Mouse (Mus musculus) ES-Bruce4 (cell line): Measurements from ENCODE around the gene Nrxn1. TPM values are rescaled to one million over a fixed set of nuclear protein-coding genes. Genes with fewer than 3 reads are reported as not detected.

Experiments
- H3K27ac ChIP-seq: 2 replicates; pipeline ENCODE4 v1.5.1; 2012; ENCODE audit warnings: low read length, inconsistent platforms; ENCODE audit not compliant: insufficient read depth
- H3K27me3 ChIP-seq: 2 replicates; pipeline ENCODE4 v1.6.1; 2012; ENCODE audit warnings: mild to moderate bottlenecking, low read length, inconsistent platforms; ENCODE audit not compliant: control insufficient read depth, poor library complexity, insufficient read depth, severe bottlenecking
- H3K36me3 ChIP-seq: 2 replicates; pipeline ENCODE4 v1.6.1; 2012; ENCODE audit warnings: inconsistent platforms, mild to moderate bottlenecking, low read length, moderate library complexity; ENCODE audit not compliant: control insufficient read depth, poor library complexity, insufficient read depth, severe bottlenecking
- H3K4me1 ChIP-seq: one replicate; pipeline ENCODE4 v1.8.1; 2011; ENCODE audit warnings: low read length; ENCODE audit not compliant: control insufficient read depth, insufficient read depth
- H3K4me3 ChIP-seq: 2 replicates; pipeline ENCODE4 v1.5.1; 2011; ENCODE audit warnings: low read depth, mild to moderate bottlenecking, low read length
- H3K9ac ChIP-seq: 2 replicates; pipeline ENCODE4 v1.6.1; 2012; ENCODE audit warnings: low read depth, mild to moderate bottlenecking, inconsistent platforms; ENCODE audit not compliant: poor library complexity, severe bottlenecking
- H3K9me3 ChIP-seq: replicated peaks from 2 replicates; pipeline ENCODE4 v1.6.1; 2012; ENCODE audit warnings: mild to moderate bottlenecking, low read length, inconsistent platforms; ENCODE audit not compliant: control insufficient read depth, poor library complexity, insufficient read depth, severe bottlenecking
- CTCF ChIP-seq: IDR thresholded peaks from one replicate; pipeline ENCODE4 v1.8.1; 2011; ENCODE audit warnings: low read depth, low read length
- EP300 ChIP-seq: IDR thresholded peaks from 2 replicates; pipeline ENCODE4 v1.6.1; 2011; ENCODE audit warnings: low read depth, low read length; ENCODE audit not compliant: insufficient read depth
- POLR2A ChIP-seq: IDR thresholded peaks from one replicate; pipeline ENCODE4 v1.8.1; 2011; ENCODE audit warnings: low read length; ENCODE audit not compliant: insufficient read depth
- polyA plus RNA-seq: library from polyadenylated mRNA; stranded (reverse); fragments of >200 nt; gene quantifications from 2 replicates; pipeline ENCODE4 v1.2.4, GENCODE M21; 2011; ENCODE audit warnings: low read depth; ENCODE audit not compliant: missing spikeins, insufficient read depth, insufficient read length

Nrxn1 gene
- polyA plus RNA-seq, 1 experiment: 5.6 TPM

GRCm38 (mm10) chr17:90362169-90362568 is 730.7 kb downstream of the Nrxn1 start:
- Histone ChIP-seq H3K9ac (no peak overlapping the region), H3K27me3 (no peaks in the 10 kb centered on the region), H3K9me3 (no peaks in the 10 kb centered on the region), H3K27ac (no peak overlapping the region), H3K36me3 (no peaks in the 10 kb centered on the region), H3K4me3 (no peak overlapping the region), H3K4me1 (no peaks in the 10 kb centered on the region)
- TF ChIP-seq EP300: no peak
- no peak for TF ChIP-seq POLR2A
- TF ChIP-seq CTCF: no peak

GRCm38 (mm10) chr17:90349385-90350095 is 743.3 kb downstream of the Nrxn1 start:
- no peaks in the 10 kb centered on the region for H3K4me1 ChIP-seq
- no peak overlapping the region for H3K27ac ChIP-seq
- TF ChIP-seq POLR2A: no peak

GRCm38 (mm10) chr17:90346735-90347475 is 746.0 kb downstream of the Nrxn1 start:
- H3K36me3 ChIP-seq: no peaks in the 10 kb centered on the region
- H3K9me3 ChIP-seq: no peaks in the 10 kb centered on the region

More at GRCm38 (mm10) chr17:90349385-90350095, 743.3 kb downstream of the Nrxn1 start:
- no peaks in the 10 kb centered on the region for H3K36me3 ChIP-seq
- H3K9ac ChIP-seq: no peak overlapping the region
- H3K9me3 ChIP-seq: no peaks in the 10 kb centered on the region
- H3K4me3 ChIP-seq: no peak overlapping the region
- H3K27me3 ChIP-seq: no peaks in the 10 kb centered on the region

GRCm38 (mm10) chr17:90333445-90333844 is 759.4 kb downstream of the Nrxn1 start:
- H3K9ac ChIP-seq: no peak overlapping the region
- no peaks in the 10 kb centered on the region for H3K27me3 ChIP-seq
- no peaks in the 10 kb centered on the region for H3K4me1 ChIP-seq
- no peak overlapping the region for H3K27ac ChIP-seq
- H3K4me3 ChIP-seq: no peak overlapping the region
- TF ChIP-seq CTCF: no peak
- no peak for TF ChIP-seq POLR2A
- TF ChIP-seq EP300: no peak
- H3K9me3 ChIP-seq: no peaks in the 10 kb centered on the region
- no peaks in the 10 kb centered on the region for H3K36me3 ChIP-seq

More at GRCm38 (mm10) chr17:90346735-90347475, 746.0 kb downstream of the Nrxn1 start:
- H3K4me1 ChIP-seq: no peaks in the 10 kb centered on the region
- H3K27me3 ChIP-seq: no peaks in the 10 kb centered on the region
- H3K27ac ChIP-seq: no peak overlapping the region
- H3K4me3 ChIP-seq: no peak overlapping the region
- no peak overlapping the region for H3K9ac ChIP-seq
- no peak for TF ChIP-seq CTCF
- no peak for TF ChIP-seq POLR2A
- TF ChIP-seq EP300: no peak

- H3K27me3 ChIP-seq: no peaks in the 10 kb centered on the region
- H3K4me3 ChIP-seq: no peak overlapping the region
- H3K27ac ChIP-seq: no peak overlapping the region
- H3K9ac ChIP-seq: no peak overlapping the region
- H3K4me1 ChIP-seq: no peaks in the 10 kb centered on the region
- TF ChIP-seq CTCF (no peak), POLR2A (no peak), EP300 (no peak)
- H3K9me3 ChIP-seq: no peaks in the 10 kb centered on the region
- no peaks in the 10 kb centered on the region for H3K36me3 ChIP-seq
Observed at GRCm38 (mm10) chr17:90323674-90324073, 769.2 kb downstream of the Nrxn1 start.

- Histone ChIP-seq H3K9me3 (no peaks in the 10 kb centered on the region), H3K36me3 (no peaks in the 10 kb centered on the region), H3K27ac (peak overlapping the region; percentile 69), H3K4me3 (no peak overlapping the region), H3K9ac (no peak overlapping the region), H3K4me1 (peaks cover 2% of the 10 kb centered on the region), H3K27me3 (no peaks in the 10 kb centered on the region)
- no peak for TF ChIP-seq POLR2A
- peak; percentile 66 for TF ChIP-seq EP300
- no peak for TF ChIP-seq CTCF
Observed at GRCm38 (mm10) chr17:90272225-90272624, 820.6 kb downstream of the Nrxn1 start.
